Mouse (Mus musculus) brain, embryonic 14.5 days (tissue): ENCODE results near the gene Cysrt1.
A peak's percentile ranks its signal among the peaks of the same experiment; 100 is the strongest.

Experiments
- CTCF ChIP-seq: fragments of 200-500 bp; IDR thresholded peaks from 2 replicates; pipeline ENCODE4 v1.5.1; 2012; ENCODE audit warnings: inconsistent platforms, mild to moderate bottlenecking, moderate library complexity, borderline replicate concordance; ENCODE audit not compliant: insufficient read depth, insufficient read length; ENCODE audit errors: extremely low read depth
- POLR2A ChIP-seq: fragments of 200-500 bp; IDR thresholded peaks from 2 replicates; pipeline ENCODE4 v1.6.1; 2012; ENCODE audit warnings: mild to moderate bottlenecking, inconsistent platforms, borderline replicate concordance; ENCODE audit not compliant: poor library complexity, insufficient read depth, insufficient read length, severe bottlenecking; ENCODE audit errors: extremely low read depth

DNA sequence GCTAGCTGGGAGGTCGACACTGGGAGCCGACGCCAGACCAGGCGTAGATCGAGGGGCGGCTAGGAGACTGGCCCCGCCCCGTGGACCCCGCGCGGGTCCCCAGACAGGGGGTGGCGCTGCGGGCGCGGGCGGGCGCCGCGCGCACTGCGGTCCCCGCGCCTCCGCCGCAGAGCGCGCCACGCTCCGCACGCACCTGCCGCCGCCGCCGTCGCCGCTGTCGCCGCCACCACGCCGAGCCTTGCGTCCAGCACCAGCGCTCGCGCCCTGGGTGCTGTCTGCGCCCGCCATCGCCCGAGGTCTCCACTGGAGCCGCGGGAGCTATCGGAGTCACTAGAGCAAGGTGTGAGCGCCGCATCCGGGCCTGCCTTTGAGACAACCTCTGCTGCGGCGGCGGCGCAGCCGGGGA, at the start of gene Cysrt1, which contains the start of gene Rnf208:
- TF ChIP-seq CTCF, result no peak
- TF ChIP-seq POLR2A, result peak; percentile 63
